Mouse (Mus musculus): ENCODE results near the gene Abca1. TPM values are rescaled to one million over a fixed set of nuclear protein-coding genes. Genes with fewer than 3 reads are reported as not detected.

Gene Abca1
- total RNA-seq, 2 experiments from 2014 or later, result 23.2 to 23.5 TPM

GRCm38 (mm10) chr4:53127266-53127665, 32.4 kb downstream of the Abca1 start:
- intact Hi-C loops (cut with DNase I), result no loop called here
- DNase-seq (ENCODE audit: low spot score in 2 of 2), result no peak

DNA sequence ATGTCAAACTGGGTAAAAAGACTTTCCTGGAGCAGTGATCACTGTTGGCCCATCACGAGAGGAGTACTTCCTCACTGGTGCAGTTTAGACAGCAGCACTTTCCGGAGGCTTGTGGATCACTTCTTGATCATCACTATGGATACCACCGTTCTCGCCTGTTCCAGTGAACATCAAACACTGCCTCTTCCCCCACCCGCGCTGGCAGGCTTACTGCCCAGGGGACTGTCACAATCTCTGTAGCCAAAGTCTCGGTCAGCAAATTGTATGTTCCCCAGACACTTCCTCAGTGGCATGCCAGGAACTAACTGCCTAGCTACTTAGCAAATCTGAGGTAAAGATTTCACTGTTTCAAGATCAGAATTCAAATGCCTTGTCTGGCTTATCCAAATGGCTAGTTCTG, 32.9 kb downstream of the Abca1 start:
- intact Hi-C loops (cut with DNase I), result no loop called here
- peak; percentile 22 to 33 for DNase-seq (ENCODE audit: low spot score in 2 of 2)

DNA sequence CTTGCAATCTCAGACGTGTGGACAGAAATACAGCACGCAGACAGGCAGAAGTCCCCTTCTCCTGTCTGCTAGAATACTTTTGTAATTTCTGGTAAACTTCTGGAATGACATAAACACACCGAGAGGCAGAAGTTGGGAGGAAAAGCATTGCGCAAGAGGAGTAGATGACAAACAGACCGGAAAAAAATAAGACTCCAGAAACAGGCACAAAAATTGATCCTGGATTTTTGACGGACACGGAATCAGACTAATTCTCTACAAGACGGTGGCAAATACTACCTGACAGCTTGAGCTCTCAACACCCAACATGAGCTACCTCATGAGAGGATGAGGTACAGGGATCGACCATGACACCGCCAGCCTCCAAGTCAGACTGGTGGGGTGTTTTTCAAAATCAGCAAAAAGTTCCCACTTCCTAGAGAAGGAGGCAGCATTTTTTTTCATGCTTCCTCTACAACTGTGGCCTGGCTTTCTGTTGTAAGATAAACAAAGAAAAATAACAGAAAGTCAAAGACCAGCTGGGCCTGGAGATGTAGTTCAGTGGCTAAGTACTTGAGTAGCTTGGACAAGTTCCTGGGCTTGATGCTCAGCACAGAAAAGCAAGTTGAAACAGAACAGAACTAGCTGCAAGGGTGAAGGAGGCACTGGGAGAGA, 34.7 kb downstream of the Abca1 start:
- intact Hi-C loops (cut with DNase I), result no loop called here

GRCm38 (mm10) chr4:53122310-53122709, 37.4 kb downstream of the Abca1 start:
- intact Hi-C loops (cut with DNase I), result no loop called here
- DNase-seq (ENCODE audit: low spot score in 2 of 2), result no peak

More for the DNA sequence above, 34.7 kb downstream of the Abca1 start:
- no peak for DNase-seq (ENCODE audit: low spot score in 2 of 2)

- intact Hi-C loops (cut with DNase I), result no loop called here
- peak; percentile 52 to 72 for DNase-seq (ENCODE audit: low spot score in 2 of 2)
Measured at GRCm38 (mm10) chr4:53121516-53122227, 38.0 kb downstream of the Abca1 start.

GRCm38 (mm10) chr4:53121084-53121483, 38.6 kb downstream of the Abca1 start:
- intact Hi-C loops (cut with DNase I), result no loop called here
- DNase-seq (ENCODE audit: low spot score in 2 of 2), result no peak

DNA sequence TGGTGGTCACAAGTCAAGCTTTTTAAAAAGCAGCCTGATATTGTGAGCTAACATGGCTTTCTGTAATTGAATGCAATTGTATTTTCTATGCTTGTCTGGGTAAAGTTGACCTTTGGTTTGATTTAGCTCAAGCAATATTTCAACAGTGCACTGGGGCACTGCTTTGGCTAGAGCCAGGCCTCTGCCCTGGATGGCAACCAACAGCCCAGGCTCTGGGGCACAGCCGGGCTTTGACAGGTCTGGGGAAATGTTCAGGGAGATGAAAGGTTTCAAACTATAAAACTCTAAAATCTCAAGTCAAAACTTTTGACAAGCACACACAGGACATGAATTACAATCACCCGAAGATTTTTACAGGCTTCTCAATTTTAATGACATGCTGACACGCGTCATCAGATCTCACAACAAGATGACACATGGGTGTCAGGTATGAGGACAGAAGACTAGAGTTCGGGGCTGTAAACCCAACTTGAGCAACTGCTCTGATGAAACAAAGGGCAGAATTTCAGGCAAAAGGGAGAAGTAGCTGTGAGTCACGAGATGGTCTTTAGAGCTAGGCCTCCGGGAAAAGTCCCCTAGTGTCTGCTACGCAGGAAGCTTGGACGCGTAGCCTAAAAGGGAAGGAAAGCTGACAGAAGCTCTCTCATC, 39.5 kb downstream of the Abca1 start:
- no peak for DNase-seq (ENCODE audit: low spot score in 2 of 2)
- intact Hi-C loops (cut with DNase I), result no loop called here

DNA sequence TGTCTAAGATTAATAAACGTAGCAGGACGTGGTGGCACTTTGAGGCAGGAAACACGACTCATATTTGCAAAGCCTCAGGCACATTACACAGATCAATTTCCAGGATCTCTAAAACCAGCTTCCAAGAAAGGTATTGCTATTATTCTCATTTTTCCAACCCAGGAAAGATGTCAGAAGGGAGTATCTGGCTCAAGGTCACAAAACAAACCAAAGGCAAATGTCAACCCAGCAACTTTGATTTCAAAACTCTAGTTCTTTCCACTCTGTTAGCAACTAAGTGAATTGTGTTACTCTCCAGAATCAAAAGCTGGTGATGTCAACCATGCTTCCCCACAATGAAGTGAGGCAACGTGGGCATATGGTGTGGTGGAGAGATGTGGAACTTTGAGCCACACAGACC, 41.1 kb downstream of the Abca1 start:
- intact Hi-C loops (cut with DNase I), result loop anchor here (5.0 kb wide), 1 partner anchor 39 kb away; the partner anchor contains the start of gene Abca1
- no peak for DNase-seq (ENCODE audit: low spot score in 2 of 2)

- no peak for DNase-seq (ENCODE audit: low spot score in 2 of 2)
- intact Hi-C loops (cut with DNase I), result loop anchor here (5.0 kb wide), 1 partner anchor 40 kb away; the partner anchor contains the start of gene Abca1
Measured at GRCm38 (mm10) chr4:53117610-53118009, 42.1 kb downstream of the Abca1 start.

DNA sequence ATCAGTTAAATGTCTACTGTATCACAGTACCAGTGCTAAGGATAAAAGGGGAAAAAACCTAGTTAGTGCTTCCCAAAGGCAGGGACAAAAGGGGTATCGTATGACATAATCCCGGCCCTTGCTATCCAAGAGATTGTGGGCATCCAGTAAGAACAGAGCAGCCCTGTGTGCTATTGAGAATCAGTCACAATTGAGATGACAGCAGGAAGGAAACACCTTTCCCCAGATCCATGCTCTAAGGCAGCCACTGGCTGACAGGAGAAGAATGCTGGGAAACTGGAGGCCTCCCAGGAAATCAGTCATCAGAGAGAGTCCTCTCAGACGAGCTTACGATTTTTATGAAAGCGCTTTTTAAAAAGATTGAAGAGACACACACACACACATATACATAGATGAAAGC, 42.6 kb downstream of the Abca1 start:
- intact Hi-C loops (cut with DNase I), result loop anchor here (5.0 kb wide), 1 partner anchor 40 kb away; the partner anchor contains the start of gene Abca1

DNA sequence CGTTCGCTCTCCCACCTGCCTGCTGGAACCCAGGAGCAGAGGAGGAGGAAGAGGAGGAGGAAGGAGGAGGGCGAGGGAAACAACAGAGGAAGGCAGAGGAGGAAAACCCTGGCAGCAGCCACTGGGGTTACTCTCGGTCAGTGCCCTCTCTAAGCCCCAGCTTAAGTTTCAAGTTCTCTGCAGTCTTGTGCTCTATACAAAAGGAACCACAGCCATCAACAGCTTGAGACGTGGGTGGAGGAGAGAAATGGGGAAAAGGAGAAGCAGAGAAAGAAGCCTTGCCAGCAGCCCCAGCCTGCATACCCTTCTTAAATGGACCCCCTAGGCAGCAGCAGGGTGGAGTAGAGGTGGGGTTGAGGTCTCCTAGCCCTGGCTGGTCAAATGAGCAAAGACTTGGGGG, 43.8 kb downstream of the Abca1 start:
- intact Hi-C loops (cut with DNase I), result loop anchor here (5.0 kb wide), 1 partner anchor 41 kb away; the partner anchor contains the start of gene Abca1
- peak; percentile 32 to 56 for DNase-seq (ENCODE audit: low spot score in 2 of 2)

More for the DNA sequence above, 42.6 kb downstream of the Abca1 start:
- no peak for DNase-seq (ENCODE audit: low spot score in 2 of 2)

DNA sequence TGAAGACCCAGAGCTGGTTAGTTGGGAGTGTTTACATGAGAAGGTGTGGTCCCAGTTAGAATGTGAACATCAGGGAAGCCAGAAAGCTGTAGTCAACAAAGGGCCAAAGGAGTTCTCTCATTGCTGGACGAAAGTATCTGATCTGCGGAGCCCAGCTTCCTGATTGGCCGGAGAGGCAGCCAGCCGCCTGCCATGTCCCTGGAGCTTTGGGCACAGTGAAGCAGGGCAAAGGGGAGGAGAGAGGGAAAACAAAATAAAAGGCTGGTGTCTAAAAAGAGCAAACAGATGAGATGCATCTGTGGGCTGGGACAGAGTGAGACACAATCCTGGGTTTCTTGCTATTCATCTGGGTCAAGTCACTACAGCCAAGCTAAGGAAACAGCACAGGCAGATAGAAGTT, 44.3 kb downstream of the Abca1 start:
- intact Hi-C loops (cut with DNase I), result loop anchor here (5.0 kb wide), 1 partner anchor 42 kb away; the partner anchor contains the start of gene Abca1
- DNase-seq (ENCODE audit: low spot score in 2 of 2), result peak in 1 of 2 experiments; percentile 27

DNA sequence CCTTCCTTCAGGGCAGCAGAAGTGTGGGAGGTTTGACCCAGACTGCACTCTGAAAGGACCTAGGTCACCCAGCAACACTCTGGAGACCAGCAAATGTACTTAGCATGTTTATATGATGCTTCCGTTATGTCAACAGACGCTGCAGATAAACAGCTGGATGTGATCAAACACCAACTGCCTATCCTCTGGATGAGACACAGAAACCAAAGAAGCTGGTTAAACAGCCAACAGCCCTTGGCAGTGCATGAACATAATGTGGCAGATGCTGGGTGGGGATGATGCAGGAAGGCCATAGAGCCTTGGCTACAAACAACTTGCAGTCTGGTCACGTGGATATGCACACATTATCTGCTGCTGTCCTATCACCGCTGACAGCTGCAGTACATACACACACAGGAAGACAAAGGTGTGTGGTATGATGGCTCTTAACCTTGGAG, 47.8 kb downstream of the Abca1 start:
- intact Hi-C loops (cut with DNase I), result loop anchor here (2.0 to 5.0 kb wide), 2 partner anchors 243 to 480 kb away; no protein-coding TSS in a partner anchor

DNA sequence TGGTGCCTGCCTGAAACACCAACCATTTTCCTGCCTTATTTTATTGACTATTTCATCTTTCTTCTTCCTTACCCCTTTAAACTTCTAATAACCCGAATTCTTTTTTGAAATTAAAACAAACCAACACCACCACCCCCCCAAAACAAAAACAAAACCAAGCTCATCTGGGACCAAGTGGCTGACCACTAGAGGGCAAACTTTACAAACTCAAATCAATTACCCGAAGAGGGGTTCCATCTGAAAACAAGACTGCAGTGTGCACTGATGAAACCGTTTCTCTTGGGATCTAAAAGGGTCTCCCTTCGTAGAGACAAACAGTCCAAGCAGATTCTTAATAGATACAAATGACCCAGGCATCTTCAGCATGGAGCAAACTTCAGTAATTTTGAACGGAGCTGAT, 49.3 kb downstream of the Abca1 start:
- intact Hi-C loops (cut with DNase I), result loop anchor here (2.0 to 5.0 kb wide), 2 partner anchors 244 to 482 kb away; no protein-coding TSS in a partner anchor
- peak in 1 of 2 experiments; percentile 36 for DNase-seq (ENCODE audit: low spot score in 2 of 2)

More for the DNA sequence above, 47.8 kb downstream of the Abca1 start:
- DNase-seq (ENCODE audit: low spot score in 2 of 2), result no peak

DNA sequence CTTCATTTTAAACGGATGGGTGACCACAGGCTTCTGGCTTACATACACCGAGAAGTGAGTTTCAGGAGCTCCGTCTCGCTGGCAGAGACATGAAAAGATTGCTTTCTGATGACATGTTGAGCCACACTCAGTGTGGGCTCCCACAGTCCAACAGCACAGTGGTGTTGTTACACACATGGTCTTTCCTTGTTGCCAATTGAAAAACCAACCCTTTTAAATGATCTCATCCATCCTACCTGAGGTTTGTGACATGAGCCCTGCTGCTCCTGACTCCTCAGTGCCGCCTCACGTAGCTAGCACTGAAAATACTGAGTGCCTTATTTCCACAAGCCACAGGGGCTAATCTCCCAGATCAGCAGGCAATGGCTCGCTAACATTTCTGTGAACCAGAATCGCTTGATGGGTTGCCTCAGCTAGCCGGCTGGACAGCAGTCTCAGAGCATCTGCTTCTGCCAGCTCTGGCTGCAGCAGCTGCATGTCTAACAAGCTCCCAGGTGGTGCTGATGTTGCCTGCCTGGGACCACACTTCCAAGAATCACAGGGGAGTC, 50.2 kb downstream of the Abca1 start:
- DNase-seq (ENCODE audit: low spot score in 2 of 2), result no peak
- intact Hi-C loops (cut with DNase I), result no loop called here

- intact Hi-C loops (cut with DNase I), result no loop called here
- no peak for DNase-seq (ENCODE audit: low spot score in 2 of 2)
Measured at GRCm38 (mm10) chr4:53108194-53108593, 51.5 kb downstream of the Abca1 start.

GRCm38 (mm10) chr4:53106732-53107131, 53.0 kb downstream of the Abca1 start:
- DNase-seq (ENCODE audit: low spot score in 2 of 2), result no peak
- intact Hi-C loops (cut with DNase I), result no loop called here

- intact Hi-C loops (cut with DNase I), result no loop called here
- no peak for DNase-seq (ENCODE audit: low spot score in 2 of 2)
Measured at GRCm38 (mm10) chr4:53106071-53106470, 53.6 kb downstream of the Abca1 start.

DNA sequence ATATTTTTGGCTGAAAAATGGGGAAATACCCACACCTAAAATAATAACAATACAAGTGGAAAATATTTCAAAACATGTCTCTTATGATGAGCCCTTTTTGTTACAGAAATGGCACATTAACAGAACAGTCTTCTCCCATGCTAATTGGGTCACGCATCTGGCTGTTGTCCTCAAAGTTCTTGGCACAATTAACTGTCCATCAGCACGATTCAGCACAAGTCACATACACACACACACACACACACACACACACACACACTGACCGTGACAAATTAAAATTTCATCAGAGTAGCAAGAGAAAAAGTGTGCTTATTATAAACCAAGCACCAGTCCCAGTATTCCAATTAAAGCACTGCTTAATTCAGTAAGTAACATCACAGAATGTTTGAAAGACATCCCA, 55.1 kb downstream of the Abca1 start:
- DNase-seq (ENCODE audit: low spot score in 2 of 2), result peak in 1 of 2 experiments; percentile 25
- intact Hi-C loops (cut with DNase I), result no loop called here

GRCm38 (mm10) chr4:53102529-53102928, 57.2 kb downstream of the Abca1 start:
- no peak for DNase-seq (ENCODE audit: low spot score in 2 of 2)
- intact Hi-C loops (cut with DNase I), result no loop called here
